Comparison of ENCODE assay signal across 36 mouse cellular contexts in the genomic region with DNA sequence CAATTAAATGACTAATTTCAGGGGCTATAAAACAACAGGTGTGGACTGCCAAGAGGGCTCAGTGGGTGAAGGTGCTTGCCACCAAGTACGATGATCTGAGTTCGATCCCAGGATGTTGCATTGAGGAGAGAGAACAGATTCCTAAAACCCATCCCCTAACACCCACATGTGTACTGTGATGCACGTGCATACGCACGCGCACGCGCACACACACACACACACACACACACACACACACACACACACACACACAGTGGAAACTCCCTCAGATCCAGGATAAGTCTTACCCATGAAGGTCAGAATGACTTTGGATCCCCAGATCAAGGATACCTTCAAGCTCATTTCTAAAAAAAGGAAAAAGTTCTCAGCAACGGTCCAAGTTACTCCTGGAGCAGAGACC. TPM values are rescaled to one million over a fixed set of nuclear protein-coding genes. Genes with fewer than 3 reads are reported as not detected.
"Had no signal": no experiment of that assay in that cellular context is flagged by ENCODE, and none has a peak within 500 bp of the region (broad histone marks: within the 10 kb centered on the region; RNA-seq: fewer than 3 reads in every experiment).

No protein-coding gene starts in this region.

- H3K4me3 ChIP-seq: gastrocnemius, adult 2 months; heart, embryonic 10.5 days; heart, embryonic 12.5 days; hindbrain, embryonic 13.5 days; hindbrain, embryonic 15.5 days; kidney, embryonic 15.5 days; left cerebral cortex, adult 2 months; limb, embryonic 13.5 days; limb, embryonic 15.5 days; liver, embryonic 12.5 days had no signal

- H3K27me3 ChIP-seq: heart, embryonic 12.5 days; hindbrain, embryonic 13.5 days; hindbrain, embryonic 15.5 days; kidney, embryonic 15.5 days; limb, embryonic 15.5 days; liver, embryonic 12.5 days had no signal

- H3K9me3 ChIP-seq: heart, embryonic 10.5 days; hindbrain, embryonic 13.5 days; hindbrain, embryonic 15.5 days; kidney, embryonic 15.5 days; limb, embryonic 15.5 days; liver, embryonic 12.5 days had no signal

- H3K4me2 ChIP-seq: heart, embryonic 12.5 days; hindbrain, embryonic 13.5 days; hindbrain, embryonic 15.5 days; kidney, embryonic 15.5 days; limb, embryonic 13.5 days; limb, embryonic 15.5 days; liver, embryonic 12.5 days had no signal

- H3K9ac ChIP-seq: heart, embryonic 12.5 days; hindbrain, embryonic 13.5 days; hindbrain, embryonic 15.5 days; kidney, embryonic 15.5 days; limb, embryonic 13.5 days; limb, embryonic 15.5 days; liver, embryonic 12.5 days; liver, embryonic 14.5 days had no signal

- DNase-seq: gastrocnemius, adult 2 months; gastrocnemius, postnatal 10 days; gastrocnemius, postnatal 25 days; heart, adult 18-20 months; heart, postnatal 14 days; heart, postnatal 36 days; kidney, adult 11 months; kidney, adult 2 months; kidney, adult 9 months; kidney, postnatal 14 days; kidney, postnatal 36 days had no signal

- H3K27ac ChIP-seq: gastrocnemius, adult 2 months; heart, embryonic 10.5 days; hindbrain, embryonic 13.5 days; hindbrain, embryonic 15.5 days; hindbrain, postnatal 0 days; kidney, embryonic 15.5 days; kidney, postnatal 0 days; left cerebral cortex, adult 2 months; limb, embryonic 13.5 days; limb, embryonic 15.5 days; liver, embryonic 12.5 days; liver, embryonic 14.5 days had no signal

- H3K4me1 ChIP-seq: hindbrain, embryonic 15.5 days; liver, embryonic 12.5 days had no signal

- H3K36me3 ChIP-seq: heart, embryonic 10.5 days; heart, embryonic 12.5 days; hindbrain, embryonic 13.5 days; hindbrain, embryonic 15.5 days; kidney, embryonic 15.5 days; limb, embryonic 13.5 days; limb, embryonic 15.5 days; liver, embryonic 12.5 days had no signal

RNA-seq across cellular contexts. Expression of a gene that starts 31.7 kb away (rescaled TPM):
- total RNA-seq: gastrocnemius, postnatal 25 days; hindbrain, postnatal 0 days had no signal

RNA-seq across cellular contexts. Expression of a gene that starts 40.1 kb away (rescaled TPM):
- total RNA-seq: gastrocnemius, adult 2 months; gastrocnemius, postnatal 10 days; gastrocnemius, postnatal 25 days; granulocyte monocyte progenitor cell, adult 5-6 weeks; hematopoietic stem cell, adult 5-6 weeks; hindbrain, postnatal 0 days; layer of hippocampus, adult 18-20 months; layer of hippocampus, postnatal 10 days; layer of hippocampus, postnatal 25 days; left cerebral cortex, postnatal 14 days; left cerebral cortex, postnatal 36 days had no signal
- polyA plus RNA-seq: heart, embryonic 12.5 days; heart, embryonic 14.5 days; heart, embryonic 16.5 days; hindbrain, embryonic 11.5 days; hindbrain, embryonic 13.5 days; hindbrain, embryonic 15.5 days; kidney, embryonic 15.5 days; kidney, postnatal 0 days; limb, embryonic 11.5 days had no signal

RNA-seq across cellular contexts. Expression of a gene that starts 53.9 kb away (rescaled TPM):
- total RNA-seq: granulocyte monocyte progenitor cell, adult 5-6 weeks; hematopoietic stem cell, adult 5-6 weeks; hindbrain, postnatal 0 days; layer of hippocampus, postnatal 10 days; left cerebral cortex, postnatal 14 days had no signal
- polyA plus RNA-seq: heart, embryonic 10.5 days; heart, embryonic 12.5 days; heart, embryonic 14.5 days; heart, embryonic 16.5 days; hindbrain, embryonic 11.5 days; hindbrain, embryonic 13.5 days; hindbrain, embryonic 15.5 days; hindbrain, postnatal 0 days; intestine, embryonic 14.5 days; intestine, embryonic 16.5 days; kidney, embryonic 15.5 days; kidney, postnatal 0 days; limb, embryonic 11.5 days; limb, embryonic 13.5 days; limb, embryonic 15.5 days had no signal
